Mouse (Mus musculus) heart, adult 2 months (tissue): ENCODE measurements at regions not wholly inside any gene's neighbourhood (a gene's known extent, or its start where the extent isn't known, plus 50 kb on each side); places are given as distances from the start of the nearest gene placed in this dataset.

ENCODE experiments used
- CTCF ChIP-seq: fragments of 200-600 bp; IDR thresholded peaks from 2 replicates; pipeline ENCODE4 v1.8.1; 2022; ENCODE audit warnings: antibody characterized with exemption, mild to moderate bottlenecking, moderate library complexity
- POLR2A ChIP-seq: fragments of 200-500 bp; IDR thresholded peaks from 2 replicates; pipeline ENCODE4 v1.6.1; 2011; ENCODE audit warnings: mild to moderate bottlenecking, low read depth, low read length, control low read depth; ENCODE audit not compliant: insufficient read depth

DNA sequence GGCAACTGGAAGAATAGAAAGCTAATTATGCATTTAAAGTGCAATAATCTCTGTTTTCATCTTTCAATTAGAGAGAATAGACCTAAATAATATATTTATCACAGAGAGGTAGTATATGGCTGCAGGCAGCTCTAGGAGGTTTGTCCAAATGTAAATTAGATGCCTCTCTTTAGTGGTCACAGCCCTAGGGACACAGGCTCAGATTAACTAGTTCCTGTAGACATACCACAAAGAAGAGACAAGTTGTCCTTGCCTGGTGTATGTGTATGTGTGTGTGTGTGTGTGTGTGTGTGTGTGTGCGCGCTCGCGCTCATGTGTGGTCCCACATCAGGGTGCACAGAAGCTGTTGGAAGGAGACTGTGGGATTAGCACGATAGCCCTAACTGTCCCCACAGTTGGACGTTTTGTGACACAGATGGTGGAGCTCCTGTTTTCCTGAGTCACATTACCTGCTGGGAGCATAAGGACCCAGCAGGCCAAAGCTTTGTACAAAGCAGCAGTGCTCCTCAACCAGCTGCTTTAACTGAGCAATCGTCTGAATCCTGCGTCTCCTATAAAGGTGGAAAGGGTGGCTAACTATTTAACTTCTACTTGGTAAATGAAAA, 138.5 kb upstream of the Lyplal1 start:
- no peak for TF ChIP-seq POLR2A
- TF ChIP-seq CTCF, result no peak
